Mouse (Mus musculus): ENCODE data around the gene Bcl9l.
A peak's percentile ranks its signal among the peaks of the same experiment; 100 is the strongest.

The Bcl9l gene

GRCm38 (mm10) chr9:44483510-44484044 is 952 bp downstream of the Bcl9l start:
- DNase-seq (ENCODE audit: low spot score) = peak; percentile 78

- no peak for DNase-seq (ENCODE audit: low spot score)
Measured at GRCm38 (mm10) chr9:44484311-44485104, 1.9 kb downstream of the Bcl9l start.

- no peak for DNase-seq (ENCODE audit: low spot score)
Measured at GRCm38 (mm10) chr9:44485105-44485515, 2.5 kb downstream of the Bcl9l start.

GRCm38 (mm10) chr9:44485516-44486161 is 3.0 kb downstream of the Bcl9l start:
- peak; percentile 39 for DNase-seq (ENCODE audit: low spot score)

GRCm38 (mm10) chr9:44486335-44486734 is 3.7 kb downstream of the Bcl9l start:
- DNase-seq (ENCODE audit: low spot score) = peak; percentile 65

- DNase-seq (ENCODE audit: low spot score) = no peak
Measured at GRCm38 (mm10) chr9:44486741-44487421, 4.3 kb downstream of the Bcl9l start.

- no peak for DNase-seq (ENCODE audit: low spot score)
Measured at GRCm38 (mm10) chr9:44487441-44487840, 4.8 kb downstream of the Bcl9l start.

GRCm38 (mm10) chr9:44488416-44488815 is 5.8 kb downstream of the Bcl9l start:
- DNase-seq (ENCODE audit: low spot score) = no peak

- DNase-seq (ENCODE audit: low spot score) = peak; percentile 57
Measured at GRCm38 (mm10) chr9:44488855-44489381, 6.3 kb downstream of the Bcl9l start.

GRCm38 (mm10) chr9:44489651-44490085 is 7.0 kb downstream of the Bcl9l start:
- DNase-seq (ENCODE audit: low spot score) = peak; percentile 64

- DNase-seq (ENCODE audit: low spot score) = peak; percentile 57
Measured at GRCm38 (mm10) chr9:44490086-44490967, 7.7 kb downstream of the Bcl9l start.

- DNase-seq (ENCODE audit: low spot score) = no peak
Measured at GRCm38 (mm10) chr9:44491351-44491750, 8.7 kb downstream of the Bcl9l start.

GRCm38 (mm10) chr9:44492631-44493461 is 10.2 kb downstream of the Bcl9l start:
- DNase-seq (ENCODE audit: low spot score) = no peak

GRCm38 (mm10) chr9:44494261-44494862 is 11.7 kb downstream of the Bcl9l start:
- DNase-seq (ENCODE audit: low spot score) = peak; percentile 24

GRCm38 (mm10) chr9:44494863-44495809 is 12.5 kb downstream of the Bcl9l start:
- no peak for DNase-seq (ENCODE audit: low spot score)

- DNase-seq (ENCODE audit: low spot score) = no peak
Measured at GRCm38 (mm10) chr9:44495810-44496344, 13.3 kb downstream of the Bcl9l start.

GRCm38 (mm10) chr9:44496803-44497461 is 14.3 kb downstream of the Bcl9l start:
- peak; percentile 7 for DNase-seq (ENCODE audit: low spot score)
